Mouse (Mus musculus) ES-Bruce4 (cell line): ENCODE data around the gene Atp1a2.

Source experiments
- CTCF ChIP-seq: IDR thresholded peaks from one replicate; pipeline ENCODE4 v1.8.1; 2011; ENCODE audit warnings: low read depth, low read length
- POLR2A ChIP-seq: IDR thresholded peaks from one replicate; pipeline ENCODE4 v1.8.1; 2011; ENCODE audit warnings: low read length; ENCODE audit not compliant: insufficient read depth

- no peak for TF ChIP-seq POLR2A
- TF ChIP-seq CTCF: no peak
Measured at GRCm38 (mm10) chr1:172312768-172313561, 15.1 kb upstream of the Atp1a2 start.
